Comparison of ENCODE assay signal across 10 mouse cellular contexts in the genomic region with DNA sequence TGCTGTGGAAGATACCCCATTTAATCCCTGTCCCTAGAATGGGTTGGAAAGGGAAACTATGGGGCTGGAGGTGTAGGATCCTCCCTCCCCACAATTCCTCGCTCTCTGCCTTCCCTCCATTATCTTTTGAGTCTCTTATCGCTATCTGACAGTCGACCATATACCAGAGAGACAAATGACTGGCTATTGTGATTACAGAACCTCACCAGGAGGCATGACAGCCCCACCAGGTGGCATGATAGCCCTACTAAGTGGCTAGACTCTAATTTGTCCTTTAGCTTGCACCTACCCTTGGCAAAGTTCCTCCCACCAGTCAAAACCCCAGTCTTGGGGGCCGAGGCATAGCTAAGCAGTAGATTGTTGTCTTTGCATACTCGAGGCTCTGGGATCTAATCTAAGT. TPM values are rescaled to one million over a fixed set of nuclear protein-coding genes. Genes with fewer than 3 reads are reported as not detected.
DNase-seq lines count a peak whose midpoint lies in the region; ATAC-seq and TF ChIP-seq lines count a peak whose summit lies in the region.
"Had no signal": no experiment of that assay in that cellular context is flagged by ENCODE, and none has a peak within 500 bp of the region (broad histone marks: within the 10 kb centered on the region; RNA-seq: fewer than 3 reads in every experiment).

No protein-coding gene starts in this region.

- H3K9ac ChIP-seq in hindbrain, embryonic 11.5 days (ENCODE audit: low read depth, low read length) = no peak overlapping the region
- peak overlapping the region; percentile 28; the same call in 1 of the 2 replicates for H3K9ac ChIP-seq in forebrain, postnatal 0 days
- H3K9ac ChIP-seq: hindbrain, embryonic 14.5 days had no signal

- no peaks in the 10 kb centered on the region for H3K9me3 ChIP-seq in hindbrain, embryonic 10.5 days
- no peaks in the 10 kb centered on the region for H3K9me3 ChIP-seq in hindbrain, embryonic 11.5 days (ENCODE audit: control insufficient read depth, low read length)
- H3K9me3 ChIP-seq in forebrain, postnatal 0 days (ENCODE audit: low read length) = no peaks in the 10 kb centered on the region
- H3K9me3 ChIP-seq: embryonic facial prominence, embryonic 12.5 days had no signal

- DNase-seq in hindbrain, embryonic 10.5 days (ENCODE audit: low spot score) = no peak
- no peak for DNase-seq in hindbrain, embryonic 11.5 days (ENCODE audit: low spot score)
- peak; percentile 49 for DNase-seq in MEL-GATA-1-ER (ENCODE audit: extremely low read depth, low read depth)
- no peak for DNase-seq in forebrain, postnatal 0 days
- DNase-seq in urinary bladder, postnatal 14 days (ENCODE audit: low spot score) = no peak
- no peak for DNase-seq in testis, postnatal 14 days (ENCODE audit: low spot score)
- DNase-seq in cerebellum, adult 8-10 months = no peak

- no peak overlapping the region for H3K4me3 ChIP-seq in hindbrain, embryonic 10.5 days
- no peak overlapping the region for H3K4me3 ChIP-seq in hindbrain, embryonic 11.5 days (ENCODE audit: low read depth, low read length)
- H3K4me3 ChIP-seq in forebrain, postnatal 0 days (ENCODE audit: low read depth, low read length) = no peak overlapping the region
- H3K4me3 ChIP-seq: embryonic facial prominence, embryonic 12.5 days had no signal

- no peak for ATAC-seq in hindbrain, embryonic 11.5 days (ENCODE audit: low FRiP score)
- ATAC-seq in forebrain, postnatal 0 days = no peak
- ATAC-seq in megakaryocyte-erythroid progenitor cell, adult 5-6 weeks (replicated peaks; ENCODE audit: low FRiP score, low TSS enrichment, poor library complexity, severe bottlenecking) = peak; percentile 66

- H3K36me3 ChIP-seq in hindbrain, embryonic 10.5 days = no peaks in the 10 kb centered on the region
- H3K36me3 ChIP-seq in hindbrain, embryonic 11.5 days (ENCODE audit: control insufficient read depth, insufficient read depth, low read length) = no peaks in the 10 kb centered on the region
- H3K36me3 ChIP-seq in forebrain, postnatal 0 days (ENCODE audit: insufficient read depth) = no peaks in the 10 kb centered on the region
- H3K36me3 ChIP-seq: embryonic facial prominence, embryonic 12.5 days had no signal

- peaks cover 32% of the 10 kb centered on the region for H3K27me3 ChIP-seq in hindbrain, embryonic 10.5 days (ENCODE audit: insufficient read depth, poor library complexity, severe bottlenecking)
- peaks cover 2% of the 10 kb centered on the region; the same call in 1 of the 2 replicates for H3K27me3 ChIP-seq in hindbrain, embryonic 11.5 days (ENCODE audit: control insufficient read depth, insufficient read depth, low read length)
- no peaks in the 10 kb centered on the region for H3K27me3 ChIP-seq in forebrain, postnatal 0 days (ENCODE audit: insufficient read depth, low read length)

- 42% methylated on average over 5 of the region's 5 CpGs for WGBS in hindbrain, embryonic 10.5 days
- 31% methylated on average over 5 of the region's 5 CpGs for WGBS in hindbrain, embryonic 11.5 days
- WGBS in forebrain, postnatal 0 days = 52% methylated on average over 5 of the region's 5 CpGs

- 0 out of 2 replicates have a peak overlapping the region, but pooled peaks have one; percentile 62 for H3K27ac ChIP-seq in hindbrain, embryonic 10.5 days
- no peak overlapping the region for H3K27ac ChIP-seq in hindbrain, embryonic 11.5 days (ENCODE audit: low read depth, low read length)
- H3K27ac ChIP-seq in forebrain, postnatal 0 days (ENCODE audit: low read depth, low read length) = peak overlapping the region; percentile 77
- H3K27ac ChIP-seq: embryonic facial prominence, embryonic 12.5 days had no signal

- peaks cover 76% of the 10 kb centered on the region for H3K4me1 ChIP-seq in hindbrain, embryonic 10.5 days (replicated peaks)
- peaks cover 19% of the 10 kb centered on the region for H3K4me1 ChIP-seq in hindbrain, embryonic 11.5 days (replicated peaks; ENCODE audit: control insufficient read depth, insufficient read depth, low read length)
- H3K4me1 ChIP-seq in forebrain, postnatal 0 days (ENCODE audit: insufficient read depth) = peaks cover 53% of the 10 kb centered on the region

- no peak for TF ChIP-seq CTCF in forebrain, postnatal 0 days (IDR thresholded peaks at IDR 0.05; ENCODE audit: low read depth)

- H3K4me2 ChIP-seq in hindbrain, embryonic 11.5 days (replicated peaks; ENCODE audit: low read depth, low read length) = no peak overlapping the region
- H3K4me2 ChIP-seq in forebrain, postnatal 0 days (ENCODE audit: low read depth) = peak overlapping the region; percentile 38

RNA-seq across cellular contexts. Expression of gene Nrxn2, which starts 30.2 kb away (rescaled TPM):
- 4.4 and 13.2 TPM in 2 replicates for polyA plus RNA-seq in hindbrain, embryonic 10.5 days (2016; fragmentation: Nextera tagmentation; extraction: Ambion mirVana)
- polyA plus RNA-seq in hindbrain, embryonic 11.5 days (2014; fragmentation: Nextera tagmentation; extraction: Ambion mirVana) = 13.6 and 14.3 TPM in 2 replicates
- 213 and 256 TPM in 2 replicates for total RNA-seq in forebrain, postnatal 0 days (2014; rRNA removed)
- 45.1 and 49.4 TPM in 2 replicates for polyA plus RNA-seq in forebrain, postnatal 0 days (2015; fragmentation: Nextera tagmentation; extraction: Ambion mirVana)
- total RNA-seq in megakaryocyte-erythroid progenitor cell, adult 5-6 weeks (2014; fragmentation: Nextera tagmentation) = not detected in 2 replicates
- total RNA-seq in megakaryocyte-erythroid progenitor cell, adult 5-6 weeks (2017) = not detected in 2 replicates

RNA-seq across cellular contexts. Expression of gene Rasgrp2, which starts 49.6 kb away (rescaled TPM):
- polyA plus RNA-seq in hindbrain, embryonic 10.5 days (2016; fragmentation: Nextera tagmentation; extraction: Ambion mirVana) = 20.5 and 20.7 TPM in 2 replicates
- 16.0 and 18.0 TPM in 2 replicates for polyA plus RNA-seq in hindbrain, embryonic 11.5 days (2014; fragmentation: Nextera tagmentation; extraction: Ambion mirVana)
- 125 and 170 TPM in 2 replicates for total RNA-seq in forebrain, postnatal 0 days (2014; rRNA removed)
- 130 and 150 TPM in 2 replicates for polyA plus RNA-seq in forebrain, postnatal 0 days (2015; fragmentation: Nextera tagmentation; extraction: Ambion mirVana)
- 41.2 and 64.6 TPM in 2 replicates for total RNA-seq in megakaryocyte-erythroid progenitor cell, adult 5-6 weeks (2014; fragmentation: Nextera tagmentation)
- 21.6 and 32.0 TPM in 2 replicates for total RNA-seq in megakaryocyte-erythroid progenitor cell, adult 5-6 weeks (2017)
